Mouse (Mus musculus) kidney, adult 18-20 months (tissue): ENCODE measurements at regions not wholly inside any gene's neighbourhood (a gene's known extent, or its start where the extent isn't known, plus 50 kb on each side); places are given as distances from the start of the nearest gene placed in this dataset.
A peak's percentile ranks its signal among the peaks of the same experiment; 100 is the strongest.

ENCODE experiments used
- DNase-seq: peaks from one replicate; pipeline ENCODE4 v3.0.0; 2021

DNA sequence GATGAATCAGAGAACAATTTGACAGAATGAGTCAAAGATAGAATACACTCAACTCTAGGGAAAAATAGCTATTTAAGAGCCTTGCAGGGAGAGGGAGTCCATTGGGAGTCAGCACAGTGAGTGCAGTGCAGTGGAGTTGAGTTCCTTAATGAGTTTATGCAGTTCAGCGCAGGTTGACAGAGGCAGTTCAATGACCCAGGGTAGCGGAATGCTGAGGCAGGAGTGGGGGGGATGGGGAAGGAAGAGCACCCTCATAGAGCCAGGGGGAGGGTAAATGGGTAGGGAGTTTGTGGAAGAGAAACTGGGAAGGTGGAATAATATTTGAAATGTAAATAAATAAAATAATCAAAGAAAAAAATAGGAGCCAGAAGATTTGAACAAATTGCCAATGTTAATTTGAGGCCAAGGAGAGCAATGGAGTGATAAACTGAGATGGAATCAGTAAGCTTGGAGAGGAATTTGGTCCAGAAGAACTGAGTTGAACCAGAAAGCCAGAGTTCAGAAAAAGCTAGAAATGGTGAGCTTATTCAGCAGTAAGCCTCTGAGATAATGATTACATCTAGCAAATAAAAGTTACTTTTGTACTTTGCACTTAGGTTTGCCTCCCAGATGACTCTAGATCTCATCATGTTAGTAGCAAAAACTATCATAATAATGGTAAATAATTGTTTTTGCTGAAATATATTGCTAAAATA is 209.6 kb upstream of the Nrg3 start:
- peak; percentile 6 for DNase-seq

DNA sequence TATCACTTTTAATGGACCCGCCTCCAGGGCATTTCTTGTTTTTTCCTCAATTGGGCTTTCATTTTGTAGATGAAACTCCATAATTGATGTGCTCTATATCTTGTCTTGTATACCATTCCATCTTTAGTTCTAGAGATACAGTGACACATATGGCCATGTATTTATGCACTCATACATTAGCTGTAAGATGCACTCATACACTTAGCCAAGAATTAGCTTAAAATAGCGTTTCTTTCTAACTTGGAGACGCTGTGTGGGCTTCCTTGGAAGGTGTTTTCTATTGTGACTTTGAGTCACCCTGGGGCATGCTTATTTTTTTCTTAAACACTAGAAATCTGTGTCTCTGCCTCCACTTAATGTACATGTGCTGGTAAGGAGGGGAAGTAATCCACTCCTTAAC is 205.3 kb upstream of the Nrg3 start:
- DNase-seq: no peak

DNA sequence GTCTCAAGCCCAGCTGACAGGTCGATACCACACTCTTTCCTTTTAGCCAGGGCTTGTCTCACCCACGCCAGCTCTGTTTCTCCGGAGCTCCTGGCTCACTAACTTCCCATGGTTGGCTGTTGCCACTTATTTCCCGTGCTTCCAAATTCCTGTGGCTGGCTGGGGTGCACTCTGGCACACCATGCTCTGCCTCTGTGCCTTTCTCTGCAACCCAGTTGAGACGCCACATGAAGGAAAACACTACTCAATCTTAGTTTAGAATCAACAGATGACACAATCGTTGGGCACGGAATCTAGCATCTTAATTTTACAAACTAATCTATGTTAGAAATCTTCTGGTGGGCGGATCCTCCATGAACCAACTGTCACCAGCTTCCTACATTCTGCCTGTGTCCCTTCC is 204.7 kb upstream of the Nrg3 start:
- DNase-seq: no peak

DNA sequence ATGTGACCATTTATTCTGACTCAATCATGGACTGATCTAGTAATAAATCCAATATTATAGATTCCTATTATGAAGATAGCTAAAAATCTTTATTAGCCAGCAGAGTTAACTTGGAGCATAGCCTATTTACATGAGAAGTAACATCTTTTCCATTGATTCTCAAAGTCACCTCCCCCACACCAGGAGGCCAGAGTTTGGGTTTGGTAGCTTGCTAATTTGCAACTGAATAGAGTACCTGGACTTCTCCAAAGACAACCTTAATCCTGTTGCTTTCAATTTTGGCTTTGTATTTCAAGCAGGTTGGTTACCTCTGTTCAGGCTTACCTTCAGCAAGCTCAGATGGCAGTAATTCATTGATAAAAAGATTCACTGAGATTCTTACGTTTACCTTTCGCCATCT is 165.9 kb upstream of the Nrg3 start:
- no peak for DNase-seq
